Mouse (Mus musculus) myocyte (in vitro differentiated cells): ENCODE results near the gene AC129217.1.

Experiments
- CEBPB ChIP-seq: IDR thresholded peaks from 2 replicates; pipeline ENCODE4 v1.6.1; 2011; ENCODE audit warnings: mild to moderate bottlenecking, moderate library complexity; ENCODE audit not compliant: poor library complexity, insufficient read depth, severe bottlenecking
- POLR2AphosphoS2 ChIP-seq: IDR thresholded peaks from one replicate; pipeline ENCODE4 v1.6.1; 2011; ENCODE audit warnings: low read depth, control low read depth; ENCODE audit not compliant: insufficient read length

DNA sequence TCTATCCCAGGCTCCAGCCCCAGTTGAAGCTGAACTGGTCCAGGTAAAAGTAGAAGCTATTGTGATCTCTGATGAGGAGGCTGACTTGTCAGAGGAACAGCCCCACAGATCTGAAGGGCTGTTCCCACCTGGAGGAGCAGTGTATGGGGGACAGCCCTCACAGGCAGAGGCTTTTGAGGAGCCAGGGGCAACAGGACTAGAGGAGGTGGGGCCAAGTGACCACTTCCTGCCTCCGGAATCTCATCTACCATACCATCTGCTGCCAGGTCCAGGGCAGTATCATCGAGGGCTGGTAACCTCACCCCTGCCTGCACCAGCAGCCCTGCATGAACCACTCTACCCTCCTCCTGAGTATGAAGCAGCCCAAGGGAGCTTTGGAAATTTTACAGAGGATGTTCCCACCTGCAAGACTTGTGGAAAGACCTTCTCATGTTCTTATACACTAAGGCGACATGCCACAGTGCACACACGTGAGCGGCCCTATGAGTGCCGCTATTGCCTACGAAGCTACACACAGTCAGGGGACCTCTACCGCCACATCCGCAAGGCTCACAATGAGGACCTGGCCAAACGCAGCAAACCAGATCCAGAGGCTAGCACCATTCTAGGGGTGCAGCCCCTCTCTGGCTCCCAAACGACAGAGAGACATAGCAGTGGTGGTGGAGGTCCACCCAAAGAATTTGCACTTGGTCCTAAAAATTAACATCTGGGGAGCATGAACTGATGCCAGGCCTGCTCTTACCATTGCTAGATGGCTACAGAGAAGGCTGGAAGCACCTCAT lies 25.5 kb upstream of the AC129217.1 start:
- TF ChIP-seq CEBPB (no peak), POLR2AphosphoS2 (peak; percentile 16)
